Mouse (Mus musculus) bone marrow macrophage, adult 2 months (primary cell): ENCODE results near the gene Hs6st2. TPM values are rescaled to one million over a fixed set of nuclear protein-coding genes. Genes with fewer than 3 reads are reported as not detected.

ENCODE experiments used
- H3K27ac ChIP-seq: 2 replicates; pipeline ENCODE4 v1.5.1; 2012; ENCODE audit warnings: low read depth, low read length; ENCODE audit not compliant: insufficient read depth
- H3K4me1 ChIP-seq: 2 replicates; pipeline ENCODE4 v1.6.1; 2012; ENCODE audit warnings: low read length; ENCODE audit not compliant: control insufficient read depth, insufficient read depth
- H3K4me3 ChIP-seq: 2 replicates; pipeline ENCODE4 v1.5.1; 2012; ENCODE audit warnings: mild to moderate bottlenecking, low read length, moderate library complexity; ENCODE audit not compliant: insufficient read depth
- CTCF ChIP-seq: IDR thresholded peaks from 2 replicates; pipeline ENCODE4 v1.5.1; 2012; ENCODE audit warnings: low read depth, mild to moderate bottlenecking, low read length, moderate library complexity
- POLR2A ChIP-seq: IDR thresholded peaks from 2 replicates; pipeline ENCODE4 v1.6.1; 2012; ENCODE audit warnings: mild to moderate bottlenecking, low read depth, low read length, borderline replicate concordance
- polyA plus RNA-seq: library from polyadenylated mRNA; stranded (reverse); fragments of >200 nt; gene quantifications from 2 replicates; pipeline ENCODE4 v1.2.4, GENCODE M21; 2012; ENCODE audit not compliant: missing spikeins, insufficient read depth, insufficient read length

Hs6st2 gene
- polyA plus RNA-seq, 1 experiment, result not detected

DNA sequence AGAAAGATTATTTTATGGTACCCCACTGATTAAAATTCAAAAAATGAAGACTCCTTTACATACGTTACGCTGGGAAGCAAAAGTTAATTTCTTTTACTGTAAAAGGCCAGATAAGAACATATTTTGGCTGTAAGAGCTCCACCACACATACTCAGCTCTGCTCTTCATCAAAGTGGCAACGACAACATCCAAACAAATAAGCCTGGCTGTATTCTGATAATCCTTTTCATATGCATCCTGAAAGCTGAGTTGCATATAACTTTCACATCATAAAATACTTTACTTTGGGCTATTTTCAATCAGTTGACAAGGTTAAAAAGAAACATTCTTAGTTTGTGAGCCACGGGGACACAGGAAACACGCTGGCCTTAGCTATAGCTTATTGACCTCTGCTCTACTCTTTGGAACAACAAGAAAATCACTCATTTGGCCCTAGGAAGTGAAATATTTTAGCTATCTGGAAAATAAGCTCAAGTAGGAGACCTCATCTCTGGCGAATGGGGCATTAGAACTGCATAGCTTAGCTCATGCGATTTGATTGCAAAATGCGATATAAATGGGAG lies 91.1 kb downstream of the Hs6st2 start:
- Histone ChIP-seq H3K4me1 (no peaks in the 10 kb centered on the region), H3K4me3 (no peak overlapping the region), H3K27ac (no peak overlapping the region)
- TF ChIP-seq CTCF (no peak), POLR2A (no peak)

DNA sequence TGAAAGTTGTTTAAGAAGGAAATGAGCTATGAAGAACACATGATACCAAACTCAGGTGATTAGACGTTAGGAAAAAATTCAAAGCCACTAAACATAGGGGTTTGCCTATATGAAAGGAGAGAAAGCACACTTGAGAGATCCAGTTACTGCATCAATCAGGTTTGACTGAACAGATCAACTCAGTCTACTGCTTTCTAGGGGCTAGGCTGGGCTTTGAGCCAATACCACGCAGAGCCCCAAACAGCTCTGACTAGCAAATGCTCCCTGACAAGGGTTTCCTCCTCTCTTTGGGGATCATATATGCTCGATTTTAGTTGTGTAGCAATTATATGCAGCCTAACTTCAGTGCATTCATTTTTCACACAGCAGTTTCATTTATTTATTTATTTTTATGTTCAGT lies 96.2 kb downstream of the Hs6st2 start:
- Histone ChIP-seq H3K4me1 (no peaks in the 10 kb centered on the region), H3K27ac (no peak overlapping the region), H3K4me3 (no peak overlapping the region)
- no peak for TF ChIP-seq CTCF
- TF ChIP-seq POLR2A, result no peak

GRCm38 (mm10) chrX:51581704-51582103 lies 100.0 kb downstream of the Hs6st2 start:
- no peak overlapping the region for H3K27ac ChIP-seq
- no peaks in the 10 kb centered on the region for H3K4me1 ChIP-seq
- H3K4me3 ChIP-seq, result no peak overlapping the region
- TF ChIP-seq POLR2A, result no peak
- no peak for TF ChIP-seq CTCF

DNA sequence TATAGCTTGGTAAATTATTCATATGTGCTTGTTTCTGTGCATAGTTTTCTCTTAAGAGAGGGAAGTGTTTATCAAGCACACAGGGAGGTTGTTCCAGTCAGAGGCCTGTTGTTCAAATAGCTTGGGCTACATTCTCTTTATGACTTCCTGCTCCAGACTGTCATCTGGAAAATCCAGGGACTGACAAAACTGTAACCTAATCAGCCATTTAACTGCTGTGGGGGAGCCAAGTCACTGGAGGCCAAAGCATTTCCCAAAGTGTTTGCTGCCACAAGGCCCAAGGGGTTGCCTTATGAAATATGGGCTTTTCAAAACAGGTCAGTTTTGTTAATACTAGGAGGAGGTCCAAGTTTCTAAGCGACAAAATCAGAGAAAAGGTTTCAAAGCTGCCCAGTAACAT lies 119.8 kb downstream of the Hs6st2 start:
- H3K4me3 ChIP-seq, result no peak overlapping the region
- no peaks in the 10 kb centered on the region for H3K4me1 ChIP-seq
- TF ChIP-seq POLR2A (no peak), CTCF (no peak)
- no peak overlapping the region for H3K27ac ChIP-seq

- no peak overlapping the region for H3K27ac ChIP-seq
- no peak overlapping the region for H3K4me3 ChIP-seq
- H3K4me1 ChIP-seq, result no peaks in the 10 kb centered on the region
- TF ChIP-seq POLR2A, result no peak
- no peak for TF ChIP-seq CTCF
Measured at GRCm38 (mm10) chrX:51539626-51540025, 142.0 kb downstream of the Hs6st2 start.

DNA sequence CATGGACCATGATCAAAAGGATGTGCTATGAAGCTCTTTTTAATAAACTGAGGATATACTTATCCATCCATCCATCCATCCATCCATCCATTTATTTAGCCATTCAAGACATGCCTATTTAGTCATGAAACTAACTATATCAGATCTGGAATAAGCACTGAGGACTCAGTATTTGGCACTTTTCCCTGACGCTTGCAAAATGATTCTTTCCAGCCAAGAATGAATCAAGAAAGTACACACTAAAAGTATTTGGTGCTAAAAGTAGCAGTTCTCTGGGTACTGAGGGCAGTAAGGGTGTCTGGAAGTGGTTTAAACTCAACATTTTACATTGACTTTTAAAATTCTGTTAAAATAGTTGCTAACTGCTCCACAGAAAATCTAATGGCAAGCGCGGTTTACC lies 144.6 kb downstream of the Hs6st2 start:
- H3K4me1 ChIP-seq, result no peaks in the 10 kb centered on the region
- TF ChIP-seq CTCF (no peak), POLR2A (no peak)
- no peak overlapping the region for H3K27ac ChIP-seq
- no peak overlapping the region for H3K4me3 ChIP-seq

- Histone ChIP-seq H3K4me1 (no peaks in the 10 kb centered on the region), H3K27ac (no peak overlapping the region), H3K4me3 (no peak overlapping the region)
- TF ChIP-seq CTCF, result no peak
- TF ChIP-seq POLR2A, result no peak
Measured at GRCm38 (mm10) chrX:51535226-51535625, 146.4 kb downstream of the Hs6st2 start.

- TF ChIP-seq CTCF, result no peak
- no peak for TF ChIP-seq POLR2A
- no peaks in the 10 kb centered on the region for H3K4me1 ChIP-seq
Measured at GRCm38 (mm10) chrX:51531136-51531535, 150.5 kb downstream of the Hs6st2 start.

GRCm38 (mm10) chrX:51528601-51529000 lies 153.1 kb downstream of the Hs6st2 start:
- Histone ChIP-seq H3K4me1 (no peaks in the 10 kb centered on the region), H3K4me3 (no peak overlapping the region), H3K27ac (no peak overlapping the region)
- TF ChIP-seq CTCF (no peak), POLR2A (no peak)

More at GRCm38 (mm10) chrX:51531136-51531535, 150.5 kb downstream of the Hs6st2 start:
- Histone ChIP-seq H3K27ac (no peak overlapping the region), H3K4me3 (no peak overlapping the region)

GRCm38 (mm10) chrX:51514831-51515230 lies 166.8 kb downstream of the Hs6st2 start:
- no peak overlapping the region for H3K4me3 ChIP-seq
- H3K27ac ChIP-seq, result no peak overlapping the region
- no peak for TF ChIP-seq CTCF
- no peak for TF ChIP-seq POLR2A
- H3K4me1 ChIP-seq, result no peaks in the 10 kb centered on the region

- no peak for TF ChIP-seq POLR2A
- TF ChIP-seq CTCF, result no peak
- Histone ChIP-seq H3K4me1 (no peaks in the 10 kb centered on the region), H3K4me3 (no peak overlapping the region), H3K27ac (no peak overlapping the region)
Measured at GRCm38 (mm10) chrX:51506526-51506925, 175.1 kb downstream of the Hs6st2 start.
